Mouse (Mus musculus) T-helper 2 cell (primary cell): ENCODE results near the gene Nfatc2.

ENCODE experiments used
- in situ Hi-C: fragments of 300-600 bp; cut with MboI, MseI; formaldehyde crosslinking; loops from one replicate; pipeline ENCODE4 v1.15.1; 2025; ENCODE audit warnings: high pct_unique_total_duplicates

The Nfatc2 gene

GRCm38 (mm10) chr2:168445211-168445810, 156.1 kb downstream of the Nfatc2 start:
- in situ Hi-C loops, result no loop called here

- in situ Hi-C loops, result loop anchor here (5.0 kb wide), 1 partner anchor 192 kb away; no protein-coding TSS in a partner anchor
These were observed 157.3 kb downstream of the Nfatc2 start for GRCm38 (mm10) chr2:168444126-168444525.

- in situ Hi-C loops, result loop anchor here (5.0 kb wide), 1 partner anchor 189 kb away; no protein-coding TSS in a partner anchor
These were observed 160.0 kb downstream of the Nfatc2 start for GRCm38 (mm10) chr2:168441494-168441893.

GRCm38 (mm10) chr2:168440918-168441328, 160.5 kb downstream of the Nfatc2 start:
- in situ Hi-C loops, result loop anchor here (5.0 kb wide), 1 partner anchor 189 kb away; no protein-coding TSS in a partner anchor

GRCm38 (mm10) chr2:168438981-168439452, 162.4 kb downstream of the Nfatc2 start:
- in situ Hi-C loops, result no loop called here

GRCm38 (mm10) chr2:168434187-168434586, 167.3 kb downstream of the Nfatc2 start:
- in situ Hi-C loops, result no loop called here

- in situ Hi-C loops, result no loop called here
These were observed 168.1 kb downstream of the Nfatc2 start for GRCm38 (mm10) chr2:168433392-168433791.

GRCm38 (mm10) chr2:168432394-168432793, 169.1 kb downstream of the Nfatc2 start:
- in situ Hi-C loops, result no loop called here

GRCm38 (mm10) chr2:168429598-168429997, 171.9 kb downstream of the Nfatc2 start:
- in situ Hi-C loops, result no loop called here

GRCm38 (mm10) chr2:168428375-168428901, 173.0 kb downstream of the Nfatc2 start:
- in situ Hi-C loops, result no loop called here
